Mouse (Mus musculus) right cerebral cortex, adult 2 months (tissue): Measurements from ENCODE around the gene Etv2.
A peak's percentile ranks its signal among the peaks of the same experiment; 100 is the strongest.

Experiments used
- DNase-seq, 2 experiments: peaks; one replicate each; pipeline ENCODE4 v3.0.0; 2021 to 2022; ENCODE audit warnings: low spot score in 2 of 2

Gene Etv2

DNA sequence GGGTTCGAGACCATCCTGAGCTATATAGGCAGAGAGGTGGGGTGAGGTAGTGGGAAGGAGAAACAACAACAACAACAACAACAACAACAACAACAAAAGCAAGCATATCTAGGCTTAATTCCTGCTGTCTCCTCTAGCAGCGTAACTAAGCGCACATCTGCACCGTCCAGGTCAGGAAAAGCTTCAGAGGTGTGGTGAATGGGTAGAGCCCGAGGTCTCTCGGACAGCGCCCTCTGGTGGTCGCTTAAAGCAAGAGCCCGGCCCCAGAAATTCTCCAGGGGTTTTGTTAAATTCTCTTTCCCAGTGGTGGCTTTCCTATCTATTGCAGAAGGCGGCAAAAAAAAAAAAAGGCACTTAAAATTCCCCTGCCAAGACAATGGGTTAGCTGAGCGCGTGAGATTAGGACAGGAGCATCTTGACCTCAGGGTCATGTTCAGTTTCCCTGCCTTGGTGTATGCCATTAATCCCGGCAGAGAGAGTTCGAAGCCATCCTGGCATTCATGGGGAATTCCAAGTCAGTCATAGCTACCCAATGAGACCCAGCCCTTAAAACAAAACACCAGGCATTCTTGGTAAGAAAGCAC, 22.0 kb downstream of the Etv2 start:
- peak; percentile 24 to 34 for DNase-seq

DNA sequence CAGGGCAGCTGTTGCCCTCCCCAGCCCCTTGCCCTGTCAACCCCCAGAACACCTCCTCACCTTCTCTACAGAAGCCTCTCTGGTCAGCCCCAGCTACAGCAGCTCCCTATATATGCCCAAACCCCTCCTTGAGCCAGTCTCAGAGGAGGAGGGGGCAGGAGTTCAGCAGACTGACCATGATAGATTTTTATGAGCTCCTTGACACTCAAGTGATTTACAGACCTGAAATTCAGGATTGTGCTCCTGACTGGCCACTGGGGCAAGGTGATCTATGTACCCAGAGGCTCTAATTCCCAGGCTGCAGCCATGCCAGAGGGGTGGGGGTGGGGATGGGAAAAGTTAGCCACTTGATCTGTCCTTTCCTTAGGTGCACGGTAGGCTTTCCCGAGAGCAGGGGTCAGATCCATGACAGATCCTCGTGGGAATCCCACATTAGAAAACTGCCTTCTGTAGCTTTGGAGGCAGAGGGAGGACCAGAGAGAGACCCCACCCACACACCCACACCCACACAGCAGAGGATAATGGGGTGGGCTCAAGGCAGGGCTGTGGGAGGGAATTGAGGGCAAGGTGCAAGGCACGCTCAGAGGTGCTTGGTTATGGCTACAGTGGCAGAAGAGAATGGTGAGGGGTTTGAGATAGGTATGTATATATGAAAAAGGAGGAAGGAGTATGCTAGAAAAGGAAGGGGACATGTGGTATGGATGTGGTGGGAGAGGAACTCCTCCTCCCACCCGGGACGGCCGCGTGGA, 22.8 kb downstream of the Etv2 start, which contains the start of gene Upk1a:
Upk1a (minus strand) TSS at position 194 of the 749 bp plus-strand sequence.
- no peak for DNase-seq

DNA sequence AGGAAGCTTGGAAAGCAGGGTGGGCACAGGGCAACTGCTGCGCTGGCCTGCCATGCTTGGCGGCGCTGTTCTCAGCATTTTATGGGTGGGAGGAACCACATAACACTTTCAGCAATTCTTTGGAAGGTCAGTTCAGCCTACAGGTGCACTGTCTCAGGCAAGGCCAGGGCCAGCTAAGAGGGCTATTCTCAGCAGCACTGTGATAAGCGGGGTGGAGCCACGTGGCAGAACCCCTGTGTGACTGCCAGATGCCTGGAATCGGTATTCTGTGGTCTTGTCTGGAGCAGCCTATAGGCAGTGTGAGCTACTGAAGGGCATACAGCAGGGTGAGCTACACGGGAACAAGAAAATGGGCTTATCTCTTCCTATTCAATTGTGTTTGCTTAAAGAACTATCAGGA, 25.6 kb downstream of the Etv2 start:
- no peak for DNase-seq

DNA sequence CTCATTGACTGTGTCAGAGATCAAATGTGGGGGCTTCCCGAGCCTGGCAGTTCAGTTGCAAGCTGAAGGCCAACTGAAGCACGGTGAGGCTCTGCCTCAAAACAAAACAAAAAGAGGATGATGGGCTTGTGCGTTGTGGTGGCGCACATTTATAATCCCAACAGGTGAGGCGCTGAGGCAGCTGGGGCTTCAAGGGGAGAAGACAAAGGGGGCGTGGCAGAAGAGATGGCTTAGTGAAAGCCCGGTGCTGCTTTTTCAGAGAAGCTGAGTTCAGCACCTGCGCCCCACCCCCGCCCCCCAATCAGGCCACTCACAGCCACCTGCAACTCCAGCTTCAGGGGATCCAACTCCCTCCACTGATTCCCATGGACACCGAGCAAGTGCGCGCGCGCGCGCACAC, 27.2 kb downstream of the Etv2 start:
- DNase-seq: no peak

DNA sequence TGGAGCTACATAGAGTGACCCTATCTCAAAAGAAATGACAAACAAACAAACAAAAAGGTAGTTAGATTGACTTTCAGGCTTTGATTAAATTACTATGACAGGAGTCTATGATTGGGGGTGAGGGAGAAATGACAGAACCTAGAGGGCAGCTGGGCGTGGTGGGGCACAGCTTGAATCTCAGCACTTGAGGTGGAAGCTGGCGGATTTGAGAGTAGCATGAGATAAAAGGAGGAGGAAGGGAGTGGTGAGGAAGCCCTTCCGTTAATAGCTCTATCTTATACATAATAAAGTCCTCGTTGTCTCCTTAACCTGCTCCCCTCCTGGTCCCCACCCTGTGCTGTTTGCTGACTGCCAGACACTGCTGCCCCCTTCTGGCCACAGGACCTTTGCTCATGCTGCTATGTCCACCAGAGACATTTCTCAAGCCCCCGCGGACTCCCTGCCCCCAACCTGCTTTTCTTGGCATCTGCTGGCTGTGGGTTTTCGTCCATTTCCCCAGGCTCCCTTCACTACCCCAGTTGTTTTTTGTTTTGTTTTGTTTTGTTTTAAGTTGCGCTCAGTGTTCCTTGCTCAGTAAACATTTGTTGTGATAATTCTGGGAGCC, 27.8 kb downstream of the Etv2 start:
- peak in 1 of 2 experiments; percentile 34 for DNase-seq

DNA sequence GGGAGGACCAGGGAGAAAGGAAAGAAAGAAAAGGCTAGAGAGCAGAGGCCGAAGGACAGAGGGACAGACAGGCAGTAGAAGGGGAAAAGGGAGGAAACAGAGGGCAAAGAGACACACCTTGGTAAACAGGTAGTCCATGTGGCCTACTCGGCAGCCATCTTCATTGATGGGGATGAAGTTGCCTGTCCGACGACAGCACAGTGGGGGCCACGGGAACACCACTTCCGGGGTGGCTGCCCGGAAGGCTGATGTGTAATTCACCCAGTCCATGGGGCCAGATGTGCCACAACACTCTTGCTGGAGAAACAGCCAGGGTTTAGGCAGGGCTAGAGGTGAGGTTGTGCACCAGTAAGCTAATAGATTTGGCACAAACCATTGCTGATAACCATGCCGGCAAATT, 30.7 kb downstream of the Etv2 start:
- no peak for DNase-seq

DNA sequence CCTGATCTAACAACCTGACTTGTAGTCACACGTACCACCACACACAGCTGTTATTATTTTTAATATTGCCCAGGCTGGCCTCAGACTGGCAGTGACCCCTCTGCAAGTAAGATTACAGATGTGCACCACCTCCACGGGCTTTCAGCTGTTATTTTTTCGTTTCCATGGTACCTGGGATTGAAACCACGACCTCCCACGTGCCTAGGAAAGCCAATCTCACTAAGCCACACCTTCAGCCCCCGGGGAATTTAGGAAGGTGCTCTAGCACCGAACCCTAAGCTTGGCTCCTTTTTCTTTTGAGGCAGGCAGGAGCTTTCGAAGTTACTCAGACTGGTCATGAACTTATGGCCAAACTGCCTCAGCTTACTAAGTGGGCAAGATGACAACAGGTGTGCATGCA, 31.2 kb downstream of the Etv2 start:
- DNase-seq: no peak

DNA sequence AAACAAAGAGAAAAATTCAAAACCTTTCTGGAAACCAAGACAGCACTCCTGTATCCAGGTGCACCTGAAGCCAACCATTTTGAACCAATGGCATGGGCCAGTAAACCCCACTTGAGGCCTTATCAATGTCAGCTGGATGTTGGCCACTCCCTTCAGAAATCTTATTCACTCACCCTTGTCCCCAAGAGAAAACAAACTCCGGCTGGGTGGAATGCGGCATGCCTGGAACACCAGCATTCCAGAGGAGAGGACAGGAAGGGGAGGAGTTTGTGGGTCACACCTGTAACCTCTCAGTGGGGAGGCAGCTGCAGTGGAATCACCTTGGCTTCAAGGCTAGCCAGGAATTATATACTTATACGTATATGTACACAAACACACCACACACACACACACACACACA, 33.1 kb downstream of the Etv2 start:
- DNase-seq: no peak

DNA sequence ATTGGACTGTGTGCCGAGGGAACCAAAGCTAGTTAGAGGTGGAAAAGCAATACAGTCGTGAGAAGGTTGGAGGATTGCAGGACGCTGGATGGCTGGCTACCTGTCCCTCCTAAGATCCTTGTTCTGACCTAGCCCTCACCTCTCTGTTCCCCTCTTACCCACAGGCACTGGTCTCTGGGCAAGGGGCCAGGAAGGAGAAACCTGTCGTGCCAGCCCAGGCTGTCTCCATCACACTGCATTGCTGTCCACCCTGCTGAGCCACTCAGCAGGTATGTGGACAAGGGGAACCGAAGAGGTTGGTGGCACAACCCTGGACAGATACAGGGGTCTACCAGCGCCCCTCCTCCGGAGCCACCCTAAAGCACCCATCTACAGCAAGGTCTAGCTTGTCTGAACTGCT, 35.0 kb downstream of the Etv2 start:
- DNase-seq: no peak

DNA sequence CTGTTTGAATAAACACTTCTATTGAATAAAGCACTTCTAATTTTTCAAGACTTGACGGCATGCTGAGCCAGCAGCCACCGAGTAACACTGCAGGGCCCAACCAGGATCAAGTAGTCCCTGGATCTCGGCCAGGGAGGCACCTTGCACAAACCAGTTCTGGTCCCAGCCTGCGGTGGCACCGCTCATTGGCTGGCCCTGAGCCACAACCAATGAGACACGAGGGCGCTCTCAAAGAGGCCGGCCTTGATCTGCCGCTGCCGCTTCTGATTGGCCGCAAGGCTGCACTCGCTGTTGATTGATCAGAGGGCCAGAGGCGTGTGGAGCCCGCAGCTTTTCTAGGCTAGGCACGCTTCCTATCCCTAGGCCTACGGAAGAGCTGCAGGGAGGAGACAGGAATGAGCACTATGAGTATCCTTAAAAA, 35.7 kb downstream of the Etv2 start:
- peak; percentile 90 to 92 for DNase-seq

DNA sequence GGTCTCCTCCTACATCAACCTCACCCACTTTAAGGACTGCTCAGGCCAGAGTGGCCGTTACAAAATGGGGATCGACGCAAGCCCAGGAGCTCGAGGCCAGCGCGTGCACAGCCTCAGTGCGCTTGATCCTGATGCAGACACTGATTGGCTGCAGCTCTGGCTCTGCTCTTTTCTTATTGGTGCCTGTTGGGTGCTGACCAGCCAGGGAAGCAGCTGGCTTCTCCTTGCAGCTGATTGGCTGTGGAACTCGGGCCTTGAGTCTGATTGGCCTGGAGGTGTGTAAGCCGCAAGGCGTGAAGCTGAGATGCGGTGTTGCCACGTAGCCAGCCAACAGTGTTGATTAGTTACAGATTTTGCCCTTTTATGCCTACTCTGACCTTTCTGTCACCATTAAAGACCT, 36.9 kb downstream of the Etv2 start, which contains the start of gene Zbtb32:
Zbtb32 (minus strand) TSS at position 124 of the 400 bp plus-strand sequence.
- DNase-seq: no peak

DNA sequence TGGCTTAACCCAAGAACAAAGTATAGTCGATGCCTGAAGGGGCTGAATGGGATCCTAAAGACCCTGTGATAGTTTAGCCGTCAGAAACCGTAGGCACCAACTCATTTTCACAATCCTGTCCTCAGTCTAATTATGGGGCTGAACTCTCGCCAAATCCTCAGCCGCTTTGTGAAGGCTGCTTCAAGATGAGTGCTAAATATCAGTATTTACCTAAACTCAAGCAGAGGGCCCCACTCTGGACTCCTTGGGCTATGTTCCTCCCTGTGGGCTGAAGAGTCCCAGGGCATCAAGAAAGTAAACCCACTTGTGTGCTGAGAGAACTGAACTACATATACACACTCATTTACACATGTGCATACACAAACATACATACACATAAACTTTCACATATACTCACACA, 38.8 kb downstream of the Etv2 start:
- DNase-seq: no peak

DNA sequence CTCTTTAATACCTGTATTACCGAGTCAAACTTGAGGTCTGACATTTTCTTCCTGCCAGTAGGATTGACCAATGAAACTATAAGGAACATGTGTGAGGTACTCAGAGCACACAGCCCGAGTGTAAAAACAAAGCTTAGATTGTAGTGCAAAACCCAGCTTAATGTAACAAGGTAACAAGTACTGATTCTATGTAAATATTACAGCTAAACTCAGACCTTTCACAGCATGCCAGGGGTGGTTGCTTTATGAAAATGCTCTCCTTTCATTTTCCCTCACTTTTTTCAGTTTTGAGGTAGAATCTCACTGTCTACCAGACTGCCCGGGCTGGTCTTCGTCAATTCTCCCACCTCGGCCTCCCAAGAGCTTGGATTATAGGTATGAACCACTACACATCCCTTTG, 39.6 kb downstream of the Etv2 start:
- no peak for DNase-seq

DNA sequence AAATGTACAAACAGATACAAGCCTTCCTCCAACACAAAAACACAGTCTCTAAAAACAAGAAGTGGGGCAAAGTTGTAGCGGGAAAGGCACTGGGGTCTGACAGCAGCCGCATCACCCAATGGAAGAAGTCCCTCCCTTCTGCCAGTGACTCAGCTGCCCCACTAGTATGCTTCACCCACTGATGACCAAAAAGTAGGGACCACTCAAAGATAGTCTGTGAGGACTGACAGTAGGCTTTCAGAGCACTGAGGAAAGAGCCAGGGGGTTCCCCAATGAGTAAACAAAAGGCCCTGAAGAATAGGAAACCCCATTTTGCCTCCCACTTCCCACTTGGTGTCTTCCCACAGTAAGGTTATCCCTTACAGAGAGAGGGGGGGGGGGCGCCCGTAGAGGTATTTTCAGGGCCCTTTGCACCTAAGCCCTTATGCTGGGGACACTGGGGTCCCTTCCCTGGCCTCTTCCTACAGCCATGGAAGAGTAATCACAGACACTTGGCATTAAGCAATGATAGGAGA, 41.1 kb downstream of the Etv2 start:
- no peak for DNase-seq

DNA sequence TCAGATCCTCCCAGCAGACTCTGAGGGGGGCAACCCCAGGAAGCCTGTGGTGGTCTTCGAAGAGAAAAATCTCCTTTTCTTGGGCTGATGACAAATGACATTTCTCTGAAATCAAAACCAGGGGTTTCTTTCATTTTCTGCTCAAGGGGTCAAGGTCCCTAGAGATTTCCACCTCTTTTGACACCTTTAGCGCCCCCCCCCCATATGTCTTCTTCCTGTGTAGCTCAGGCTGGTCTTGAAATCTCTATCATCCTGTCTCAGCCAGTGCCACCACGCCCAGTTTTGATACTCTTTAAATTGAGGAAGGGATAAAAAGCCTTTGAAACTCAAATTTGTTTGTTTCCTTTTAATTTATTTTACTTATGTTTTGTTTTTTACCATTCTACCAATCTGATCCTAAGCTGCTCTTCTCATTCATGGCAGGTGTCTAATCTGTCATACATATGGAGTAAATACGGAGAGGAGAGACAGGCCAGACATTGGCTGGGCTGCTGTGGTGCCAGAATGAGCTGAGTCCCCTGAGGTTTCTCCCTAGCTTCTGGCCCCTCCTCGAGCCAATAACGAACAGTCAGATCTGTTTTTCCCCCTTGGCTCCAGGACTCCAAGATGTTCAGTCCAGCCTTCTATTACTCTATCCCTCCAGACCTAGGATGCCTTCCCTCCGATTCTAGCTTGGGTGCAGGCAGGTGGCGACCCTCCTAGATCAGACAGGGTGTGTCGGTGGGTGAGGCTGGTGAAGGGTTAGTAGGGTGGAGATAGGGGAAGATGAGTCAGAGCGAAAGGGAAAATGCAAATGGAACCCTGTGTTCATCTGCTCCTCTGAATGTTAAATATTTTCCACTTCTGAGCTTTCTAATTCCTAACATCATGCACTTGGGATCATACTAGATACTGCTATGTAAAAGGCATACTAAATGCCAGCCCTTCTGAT, 41.8 kb downstream of the Etv2 start:
- DNase-seq: no peak

DNA sequence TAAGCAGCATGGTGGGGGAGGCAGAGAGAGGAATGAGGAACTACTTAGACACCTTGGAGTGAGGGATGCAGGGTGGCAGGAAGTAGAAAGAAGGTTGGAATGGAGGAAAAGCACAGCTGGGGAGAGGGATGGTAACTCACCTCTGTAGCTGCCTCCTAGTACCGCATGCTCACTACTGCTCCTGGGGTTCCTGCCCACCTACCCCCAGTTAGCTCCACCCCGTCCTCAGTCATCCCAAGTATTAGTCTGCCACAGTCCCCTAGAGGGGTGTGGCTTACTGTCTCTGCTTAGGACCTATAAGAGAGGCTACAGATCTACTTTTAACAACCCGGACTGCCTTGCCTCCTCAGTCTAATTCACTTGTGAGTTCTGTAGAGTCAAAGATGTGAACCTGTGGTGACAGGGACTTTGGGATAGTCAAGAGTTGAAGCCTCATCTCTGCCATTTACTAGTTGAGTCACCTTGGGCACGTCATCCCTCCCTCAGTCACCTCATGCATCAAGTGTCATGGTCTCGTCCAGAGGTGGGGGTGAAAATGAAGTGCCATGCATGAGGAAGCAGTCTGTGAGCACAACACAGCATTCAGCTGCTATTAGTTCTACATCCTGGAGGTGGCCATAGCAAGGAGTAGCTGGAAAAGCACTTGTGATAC, 42.8 kb downstream of the Etv2 start:
- DNase-seq: no peak

DNA sequence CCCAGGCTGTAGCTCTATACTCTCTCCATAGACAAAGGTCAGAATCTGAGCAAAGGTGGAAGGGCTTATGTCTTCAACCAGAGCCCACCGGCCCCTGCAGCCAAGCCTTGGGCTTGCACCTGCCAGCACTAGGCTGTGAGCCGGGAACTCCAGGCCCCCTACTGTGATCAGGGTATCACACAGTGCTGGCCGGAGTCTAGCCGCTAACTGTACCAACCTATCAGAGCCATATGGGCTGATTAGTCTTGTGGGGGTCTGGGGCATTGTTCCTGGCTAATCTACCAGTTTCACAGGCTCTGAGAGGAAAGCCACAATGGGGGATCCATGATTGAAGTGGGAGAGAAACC, 44.1 kb downstream of the Etv2 start:
- no peak for DNase-seq

DNA sequence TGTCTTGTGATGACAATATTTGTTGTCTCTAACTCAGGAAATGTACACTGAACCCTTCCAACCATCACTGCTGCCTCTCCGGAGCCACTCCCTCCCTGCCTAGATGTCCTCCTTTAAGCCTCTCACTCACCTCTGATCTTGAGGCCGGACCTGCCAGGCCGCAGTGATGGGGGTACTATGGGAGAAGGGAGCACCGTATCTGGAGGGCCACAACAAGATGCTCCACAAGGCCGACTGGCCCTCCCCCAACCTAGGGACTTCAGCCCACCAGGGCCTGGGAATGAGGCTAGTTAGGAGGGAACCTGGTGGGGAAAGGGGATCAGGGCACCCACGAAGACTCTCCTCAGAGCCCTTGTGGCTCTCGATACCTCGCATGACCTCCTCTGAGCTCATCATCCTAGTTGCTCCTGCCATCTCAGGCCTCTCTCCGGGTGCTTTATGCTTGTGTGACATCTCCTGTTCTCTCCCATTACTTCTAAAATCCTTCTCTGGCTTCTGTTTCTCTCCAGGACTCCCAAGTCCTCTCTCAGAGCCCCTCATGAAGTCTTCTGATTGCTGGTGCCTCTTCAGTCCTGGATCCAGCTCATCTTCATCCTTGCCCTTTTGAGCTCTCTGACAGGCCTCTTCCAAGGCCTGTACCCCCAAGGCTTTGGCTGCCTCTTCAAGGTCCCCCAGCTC, 44.6 kb downstream of the Etv2 start:
- no peak for DNase-seq

DNA sequence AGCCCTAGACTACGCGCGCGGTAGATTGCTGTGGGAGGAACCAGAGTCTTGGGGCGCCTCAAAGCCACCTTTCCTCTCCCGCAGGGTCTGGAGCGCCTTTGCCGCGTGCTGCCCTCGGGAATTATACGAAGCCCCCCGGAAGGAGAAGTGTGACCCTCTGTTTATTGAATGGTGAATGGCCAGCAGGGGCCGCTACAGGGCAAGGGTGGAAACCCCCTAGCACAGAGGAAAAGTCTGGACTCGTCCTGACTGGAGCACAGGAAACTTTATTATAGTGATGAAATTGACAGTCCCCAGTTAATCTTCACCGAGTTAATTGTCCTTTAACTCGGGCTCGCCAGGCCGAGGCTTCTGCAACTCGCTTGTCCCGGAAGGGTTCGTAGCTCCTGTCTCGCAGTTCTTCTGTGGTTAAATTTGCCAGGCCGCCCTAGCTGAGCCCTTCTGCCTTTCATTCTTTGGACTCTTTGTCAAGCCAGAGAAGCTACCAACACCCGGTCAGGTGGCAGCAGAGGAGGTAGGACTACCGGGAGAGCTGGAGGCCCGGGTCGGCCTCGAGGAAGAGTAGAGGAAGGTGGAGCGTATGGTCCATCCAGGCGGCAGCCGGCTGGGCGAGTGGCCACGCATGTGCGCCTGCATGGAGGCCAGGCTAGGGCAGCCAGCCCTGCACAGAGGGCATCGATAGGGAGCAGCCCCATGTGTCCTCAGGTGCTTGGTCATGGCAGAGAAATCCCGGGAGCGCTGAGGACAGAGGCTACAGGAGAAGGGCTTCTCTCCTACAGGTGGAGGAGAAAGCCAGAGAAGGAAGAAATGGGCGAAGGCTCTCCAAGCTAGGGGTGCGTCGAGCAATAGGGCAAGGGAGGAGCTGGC, 46.0 kb downstream of the Etv2 start:
- DNase-seq: peak; percentile 75 to 83
